Mouse (Mus musculus) olfactory bulb, adult 2 months (tissue): Measurements from ENCODE around the gene Bmpr1b. TPM values are rescaled to one million over a fixed set of nuclear protein-coding genes. Genes with fewer than 3 reads are reported as not detected.

ENCODE experiments used
- H3K27ac ChIP-seq: fragments of 200-500 bp; 2 replicates; pipeline ENCODE4 v1.5.1; 2012; ENCODE audit warnings: low read depth, low read length; ENCODE audit not compliant: insufficient read depth
- H3K4me1 ChIP-seq: fragments of 200-500 bp; 2 replicates; pipeline ENCODE4 v1.6.1; 2012; ENCODE audit warnings: low read length; ENCODE audit not compliant: control insufficient read depth, insufficient read depth
- H3K4me3 ChIP-seq: fragments of 200-500 bp; 2 replicates; pipeline ENCODE4 v1.5.1; 2012; ENCODE audit warnings: mild to moderate bottlenecking, low read depth, low read length, moderate library complexity; ENCODE audit not compliant: insufficient read depth
- CTCF ChIP-seq: fragments of 200-500 bp; IDR thresholded peaks from 2 replicates; pipeline ENCODE4 v1.5.1; 2012; ENCODE audit warnings: low read depth, mild to moderate bottlenecking, low read length, moderate library complexity; ENCODE audit not compliant: insufficient read depth
- POLR2A ChIP-seq: fragments of 200-500 bp; IDR thresholded peaks from 2 replicates; pipeline ENCODE4 v1.6.1; 2012; ENCODE audit warnings: mild to moderate bottlenecking, low read depth, low read length, moderate library complexity; ENCODE audit not compliant: insufficient read depth
- WGBS: fragments of 180-500 bp; shearing (Covaris S2); methylation state at CpG from one replicate; pipeline ENCODE4 v1.1.7; 2018; 5-methylcytosine and 5-hydroxymethylcytosine counted together
- polyA plus RNA-seq: library from polyadenylated mRNA; stranded (reverse); fragments of >200 nt; gene quantifications from 2 replicates; pipeline ENCODE4 v1.2.4, GENCODE M21; 2012; ENCODE audit warnings: low replicate concordance; ENCODE audit not compliant: missing spikeins, insufficient read depth, insufficient read length

The Bmpr1b gene
- polyA plus RNA-seq, 1 experiment, result not detected

GRCm38 (mm10) chr3:142122376-142122775 lies 46.8 kb downstream of the Bmpr1b start:
- Histone ChIP-seq H3K4me1 (no peaks in the 10 kb centered on the region), H3K4me3 (no peak overlapping the region), H3K27ac (no peak overlapping the region)
- WGBS, result 82% methylated on average over 5 of the region's 5 CpGs
- TF ChIP-seq CTCF, result no peak
- no peak for TF ChIP-seq POLR2A

GRCm38 (mm10) chr3:142120795-142121194 lies 48.4 kb downstream of the Bmpr1b start:
- TF ChIP-seq CTCF (no peak), POLR2A (no peak)
- H3K4me1 ChIP-seq, result no peaks in the 10 kb centered on the region
- no peak overlapping the region for H3K4me3 ChIP-seq
- 51% methylated on average over 3 of the region's 3 CpGs for WGBS
- H3K27ac ChIP-seq, result no peak overlapping the region

GRCm38 (mm10) chr3:142114762-142115316 lies 54.4 kb downstream of the Bmpr1b start:
- TF ChIP-seq POLR2A (no peak), CTCF (no peak)
- 63% methylated on average over 6 of the region's 6 CpGs for WGBS
- Histone ChIP-seq H3K4me3 (no peak overlapping the region), H3K4me1 (no peaks in the 10 kb centered on the region), H3K27ac (no peak overlapping the region)

- TF ChIP-seq CTCF, result no peak
- TF ChIP-seq POLR2A, result no peak
- H3K4me1 ChIP-seq, result no peaks in the 10 kb centered on the region
- no peak overlapping the region for H3K4me3 ChIP-seq
- no peak overlapping the region for H3K27ac ChIP-seq
- 68% methylated on average over 3 of the region's 3 CpGs for WGBS
Observed at GRCm38 (mm10) chr3:142114190-142114589, 55.0 kb downstream of the Bmpr1b start.

- Histone ChIP-seq H3K27ac (no peak overlapping the region), H3K4me1 (no peaks in the 10 kb centered on the region), H3K4me3 (no peak overlapping the region)
- 77% methylated on average over 4 of the region's 4 CpGs for WGBS
- TF ChIP-seq POLR2A, result no peak
- no peak for TF ChIP-seq CTCF
Observed at GRCm38 (mm10) chr3:142113208-142113607, 56.0 kb downstream of the Bmpr1b start.

- TF ChIP-seq CTCF (no peak), POLR2A (no peak)
- Histone ChIP-seq H3K4me1 (no peaks in the 10 kb centered on the region), H3K27ac (no peak overlapping the region), H3K4me3 (no peak overlapping the region)
- 86% methylated on average over 6 of the region's 6 CpGs for WGBS
Observed at GRCm38 (mm10) chr3:142106227-142106626, 63.0 kb downstream of the Bmpr1b start.

- no peaks in the 10 kb centered on the region for H3K4me1 ChIP-seq
- WGBS, result 92% methylated on average over 10 of the region's 10 CpGs
- H3K27ac ChIP-seq, result no peak overlapping the region
- TF ChIP-seq POLR2A (no peak), CTCF (no peak)
- H3K4me3 ChIP-seq, result no peak overlapping the region
Observed at GRCm38 (mm10) chr3:142104027-142104805, 65.0 kb downstream of the Bmpr1b start.

GRCm38 (mm10) chr3:142103622-142104021 lies 65.6 kb downstream of the Bmpr1b start:
- 86% methylated on average over 4 of the region's 4 CpGs for WGBS
- Histone ChIP-seq H3K27ac (no peak overlapping the region), H3K4me3 (no peak overlapping the region), H3K4me1 (no peaks in the 10 kb centered on the region)
- no peak for TF ChIP-seq CTCF
- no peak for TF ChIP-seq POLR2A

GRCm38 (mm10) chr3:142099151-142099550 lies 70.1 kb downstream of the Bmpr1b start:
- no peak for TF ChIP-seq POLR2A
- WGBS, result 46% methylated on average over 2 of the region's 2 CpGs
- Histone ChIP-seq H3K4me3 (no peak overlapping the region), H3K27ac (no peak overlapping the region), H3K4me1 (no peaks in the 10 kb centered on the region)

GRCm38 (mm10) chr3:142094049-142094448 lies 75.2 kb downstream of the Bmpr1b start:
- no peak overlapping the region for H3K27ac ChIP-seq
- 82% methylated on average over 4 of the region's 4 CpGs for whole genome bisulfite sequencing
- H3K4me1 ChIP-seq, result no peaks in the 10 kb centered on the region
- TF ChIP-seq POLR2A, result no peak
- no peak for TF ChIP-seq CTCF
- H3K4me3 ChIP-seq, result no peak overlapping the region
